Mouse (Mus musculus) MEL (cell line): ENCODE measurements at regions not wholly inside any gene's neighbourhood (a gene's known extent, or its start where the extent isn't known, plus 50 kb on each side); places are given as distances from the start of the nearest gene placed in this dataset.

Source experiments
- DNase-seq: peaks from one replicate; pipeline ENCODE4 v3.0.0; 2011; ENCODE audit warnings: low read depth, low spot score
- H3K27ac ChIP-seq: 2 replicates; pipeline ENCODE4 v1.5.1; 2012; ENCODE audit warnings: low read depth, mild to moderate bottlenecking, control low read depth, low read length, moderate library complexity; ENCODE audit not compliant: control insufficient read depth
- H3K27me3 ChIP-seq, 2 experiments: fragments of 150-350 bp in 1 of 2; sonication (generic) in 1 of 2; 2 replicates each; pipeline ENCODE4 v1.6.1; 2012; ENCODE audit warnings: low read length in 2 of 2, mild to moderate bottlenecking in 2 of 2, improper control_type of control experiment in 1 of 2, moderate library complexity in 1 of 2; ENCODE audit not compliant: insufficient read depth in 2 of 2, control insufficient read depth in 1 of 2
- H3K36me3 ChIP-seq, 2 experiments: 2 replicates each; pipeline ENCODE4 v1.6.1; 2012 to 2014; ENCODE audit warnings: low read length in 2 of 2, improper control_type of control experiment in 1 of 2, inconsistent platforms in 1 of 2, mild to moderate bottlenecking in 1 of 2; ENCODE audit not compliant: insufficient read depth in 2 of 2, control insufficient read depth in 1 of 2
- H3K4me1 ChIP-seq, 2 experiments: fragments of 150-350 bp in 1 of 2; sonication (generic) in 1 of 2; 2 replicates each; pipeline ENCODE4 v1.6.1; 2012; ENCODE audit warnings: low read length in 2 of 2, improper control_type of control experiment in 1 of 2, mild to moderate bottlenecking in 1 of 2; ENCODE audit not compliant: insufficient read depth in 2 of 2, control insufficient read depth in 1 of 2
- H3K4me3 ChIP-seq, 2 experiments: fragments of 150-350 bp in 1 of 2; sonication (generic) in 1 of 2; 2 replicates each; pipeline ENCODE4 v1.5.1; 2012; ENCODE audit warnings: low read depth in 2 of 2, low read length in 2 of 2, mild to moderate bottlenecking in 2 of 2, moderate library complexity in 2 of 2, control low read depth in 1 of 2, improper control_type of control experiment in 1 of 2; ENCODE audit not compliant: control insufficient read depth in 1 of 2, insufficient read depth in 1 of 2
- H3K79me2 ChIP-seq: 2 replicates; pipeline ENCODE4 v1.6.1; 2012; ENCODE audit warnings: mild to moderate bottlenecking, low read length, moderate library complexity; ENCODE audit not compliant: control insufficient read depth, poor library complexity, insufficient read depth
- H3K9ac ChIP-seq: 2 replicates; pipeline ENCODE4 v1.6.1; 2012; ENCODE audit warnings: low read depth, mild to moderate bottlenecking, control low read depth, low read length, moderate library complexity; ENCODE audit not compliant: control insufficient read depth, poor library complexity, severe bottlenecking
- H3K9me3 ChIP-seq: fragments of 150-350 bp; sonication (generic); replicated peaks from 2 replicates; pipeline ENCODE4 v1.6.1; 2012; ENCODE audit warnings: mild to moderate bottlenecking, low read length, improper control_type of control experiment, moderate library complexity; ENCODE audit not compliant: insufficient read depth
- CHD1 ChIP-seq: IDR thresholded peaks from 2 replicates; pipeline ENCODE4 v1.6.1; 2012; ENCODE audit warnings: low read depth, mild to moderate bottlenecking, inconsistent platforms, low read length, improper control_type of control experiment
- ELF1 ChIP-seq: IDR thresholded peaks from 2 replicates; pipeline ENCODE4 v1.6.1; 2014; ENCODE audit warnings: low read depth, mild to moderate bottlenecking, inconsistent platforms, low read length, improper control_type of control experiment, moderate library complexity
- ETS1 ChIP-seq: IDR thresholded peaks from 2 replicates; pipeline ENCODE4 v1.6.1; 2012; ENCODE audit warnings: low read depth, mild to moderate bottlenecking, inconsistent platforms, low read length, improper control_type of control experiment, moderate library complexity
- GABPA ChIP-seq: IDR thresholded peaks from 2 replicates; pipeline ENCODE4 v1.6.1; 2012; ENCODE audit warnings: low read depth, mild to moderate bottlenecking, inconsistent platforms, low read length, improper control_type of control experiment, moderate library complexity
- GATA1 ChIP-seq: IDR thresholded peaks from 2 replicates; pipeline ENCODE4 v1.6.1; 2011; ENCODE audit warnings: low read depth, low read length, improper control_type of control experiment
- KAT2A ChIP-seq: conservative IDR thresholded peaks from 2 replicates; pipeline ENCODE4 v1.6.1; 2012; ENCODE audit warnings: low read depth, low read length, improper control_type of control experiment, inconsistent platforms
- MAFK ChIP-seq: IDR thresholded peaks from 2 replicates; pipeline ENCODE4 v1.6.1; 2011; ENCODE audit warnings: low read depth, mild to moderate bottlenecking, low read length, improper control_type of control experiment, borderline replicate concordance
- MEF2A ChIP-seq: IDR thresholded peaks from 2 replicates; pipeline ENCODE4 v1.6.1; 2014; ENCODE audit warnings: low read depth, mild to moderate bottlenecking, inconsistent platforms, low read length, improper control_type of control experiment; ENCODE audit not compliant: poor library complexity, insufficient replicate concordance, severe bottlenecking; ENCODE audit errors: extremely low read depth
- NELFE ChIP-seq: IDR thresholded peaks from 2 replicates; pipeline ENCODE4 v1.6.1; 2011; ENCODE audit warnings: low read depth, low read length, improper control_type of control experiment
- NRF1 ChIP-seq: IDR thresholded peaks from 2 replicates; pipeline ENCODE4 v1.6.1; 2014; ENCODE audit warnings: low read depth, mild to moderate bottlenecking, inconsistent platforms, low read length, improper control_type of control experiment, moderate library complexity; ENCODE audit not compliant: poor library complexity, insufficient read depth, severe bottlenecking
- POLR2A ChIP-seq, 2 experiments: IDR thresholded peaks; 2 replicates each; pipeline ENCODE4 v1.6.1; 2011 to 2012; ENCODE audit warnings: low read length in 2 of 2, mild to moderate bottlenecking in 2 of 2, control low read depth in 1 of 2, improper control_type of control experiment in 1 of 2, low read depth in 1 of 2, moderate library complexity in 1 of 2; ENCODE audit not compliant: control insufficient read depth in 1 of 2, insufficient read depth in 1 of 2, poor library complexity in 1 of 2
- POLR2AphosphoS2 ChIP-seq: IDR thresholded peaks from 2 replicates; pipeline ENCODE4 v1.6.1; 2011; ENCODE audit warnings: low read length, improper control_type of control experiment
- POLR2AphosphoS5 ChIP-seq: IDR thresholded peaks from 2 replicates; pipeline ENCODE4 v1.6.1; 2012; ENCODE audit warnings: low read depth, borderline replicate concordance, mild to moderate bottlenecking, inconsistent platforms, low read length, moderate library complexity, mixed read lengths
- SIN3A ChIP-seq: IDR thresholded peaks from 2 replicates; pipeline ENCODE4 v1.6.1; 2012; ENCODE audit warnings: low read length, improper control_type of control experiment, inconsistent platforms
- SMC3 ChIP-seq: IDR thresholded peaks from 2 replicates; pipeline ENCODE4 v1.6.1; 2011; ENCODE audit warnings: low read depth, low read length, improper control_type of control experiment
- TAL1 ChIP-seq: IDR thresholded peaks from 2 replicates; pipeline ENCODE4 v1.6.1; 2012; ENCODE audit warnings: mild to moderate bottlenecking, inconsistent platforms, low read length, moderate library complexity, mixed read lengths
- ZKSCAN1 ChIP-seq: IDR thresholded peaks from 2 replicates; pipeline ENCODE4 v1.6.1; 2012; ENCODE audit warnings: low read depth, mild to moderate bottlenecking, inconsistent platforms, low read length, improper control_type of control experiment, moderate library complexity
- ZNF384 ChIP-seq: IDR thresholded peaks from 2 replicates; pipeline ENCODE4 v1.6.1; 2012; ENCODE audit warnings: low read depth, mild to moderate bottlenecking, inconsistent platforms, low read length, improper control_type of control experiment

- Histone ChIP-seq H3K4me3 (no peak overlapping the region), H3K27me3 (no peaks in the 10 kb centered on the region; a peak in 1 of 4 replicates), H3K79me2 (no peaks in the 10 kb centered on the region), H3K9ac (no peak overlapping the region), H3K9me3 (no peaks in the 10 kb centered on the region), H3K36me3 (no peaks in the 10 kb centered on the region), H3K27ac (no peak overlapping the region), H3K4me1 (no peaks in the 10 kb centered on the region)
- no peak for TF ChIP-seq ELF1
- no peak for TF ChIP-seq SIN3A
- TF ChIP-seq ZKSCAN1, result no peak
- no peak for TF ChIP-seq ETS1
- TF ChIP-seq TAL1, result no peak
- no peak for DNase-seq
Measured at GRCm38 (mm10) chr7:89040139-89040538, 363.9 kb downstream of the Tmem135 start.

- Histone ChIP-seq H3K4me3 (no peak overlapping the region), H3K9me3 (no peaks in the 10 kb centered on the region), H3K9ac (no peak overlapping the region), H3K27me3 (no peaks in the 10 kb centered on the region; a peak in 1 of 4 replicates), H3K36me3 (no peaks in the 10 kb centered on the region), H3K27ac (no peak overlapping the region), H3K4me1 (no peaks in the 10 kb centered on the region), H3K79me2 (no peaks in the 10 kb centered on the region)
- TF ChIP-seq NRF1 (no peak), ZNF384 (no peak), SIN3A (no peak), POLR2AphosphoS5 (no peak), GABPA (no peak), POLR2A (IDR thresholded peaks at IDR 0.05; ENCODE audit: control insufficient read depth in 1 of 2, insufficient read depth in 1 of 2, low read depth in 1 of 2, low read length in 2 of 2, poor library complexity in 1 of 2) (no peak), GATA1 (no peak), KAT2A (no peak), SMC3 (no peak), MEF2A (no peak), ZKSCAN1 (no peak), MAFK (no peak), NELFE (no peak), TAL1 (no peak), CHD1 (no peak), POLR2AphosphoS2 (no peak)
- DNase-seq, result no peak
Measured at GRCm38 (mm10) chr7:89035138-89035996, 368.7 kb downstream of the Tmem135 start.
